Mouse (Mus musculus) heart, embryonic 16.5 days (tissue): ENCODE results near the gene Tmem205. TPM values are rescaled to one million over a fixed set of nuclear protein-coding genes. Genes with fewer than 3 reads are reported as not detected.

Source experiments
- ATAC-seq: fragments of 200-750 bp; cut with Nextera tagmentation; replicated peaks from 2 replicates; pipeline ENCODE4 v1.8.0; 2017; ENCODE audit warnings: moderate number of reproducible peaks; ENCODE audit not compliant: insufficient read depth, low FRiP score; ENCODE audit errors: extremely low read depth
- H3K27ac ChIP-seq: fragments of 300-500 bp; sonication (generic); 2 replicates; pipeline ENCODE4 v1.5.1; 2014; ENCODE audit warnings: mild to moderate bottlenecking, low read length, control low read depth, moderate library complexity
- H3K27me3 ChIP-seq: fragments of 300-500 bp; sonication (generic); 2 replicates; pipeline ENCODE4 v1.6.1; 2014; ENCODE audit warnings: low read length, mixed read lengths; ENCODE audit not compliant: control insufficient read depth, insufficient read depth
- H3K36me3 ChIP-seq: fragments of 300-500 bp; sonication (generic); 2 replicates; pipeline ENCODE4 v1.6.1; 2014; ENCODE audit not compliant: control insufficient read depth, insufficient read depth
- H3K4me1 ChIP-seq: fragments of 300-500 bp; sonication (generic); 2 replicates; pipeline ENCODE4 v1.6.1; 2014; ENCODE audit warnings: low read length, mixed read lengths; ENCODE audit not compliant: control insufficient read depth, insufficient read depth
- H3K4me2 ChIP-seq: fragments of 300-500 bp; sonication (generic); 2 replicates; pipeline ENCODE4 v1.6.1; 2014; ENCODE audit warnings: low read depth, mild to moderate bottlenecking, control low read depth, low read length
- H3K4me3 ChIP-seq: fragments of 300-500 bp; sonication (generic); 2 replicates; pipeline ENCODE4 v1.5.1; 2014; ENCODE audit warnings: mild to moderate bottlenecking, control low read depth, low read length
- H3K9ac ChIP-seq: fragments of 300-500 bp; sonication (generic); 2 replicates; pipeline ENCODE4 v1.6.1; 2014; ENCODE audit warnings: low read length, control low read depth
- H3K9me3 ChIP-seq: fragments of 300-500 bp; sonication (generic); replicated peaks from 2 replicates; pipeline ENCODE4 v1.6.1; 2016; ENCODE audit warnings: low read length; ENCODE audit not compliant: control insufficient read depth
- WGBS: fragments of 180-500 bp; shearing (Covaris S2); extraction: QIAGEN DNeasy Blood & Tissue Kit; methylation state at CpG from one replicate; pipeline ENCODE4 v1.1.7; 2014; 5-methylcytosine and 5-hydroxymethylcytosine counted together
- polyA plus RNA-seq: library from polyadenylated mRNA; unstranded; fragments of >200 nt; fragmentation: Nextera tagmentation; extraction: Ambion mirVana; gene quantifications from 2 replicates; pipeline ENCODE4 v1.2.1, GENCODE M21; 2015

Gene Tmem205
- polyA plus RNA-seq = 39.1 and 45.3 TPM in 2 replicates

GRCm38 (mm10) chr9:21927208-21927753 is at the start of gene Tmem205, which contains the start of gene Ccdc159:
Gene Tmem205 (minus strand): TSS chr9:21927556.
Gene Ccdc159 (plus strand): TSS chr9:21927471.
- WGBS = 0% methylated on average over 28 of the region's 28 CpGs
- ATAC-seq = peak; percentile 89
- Histone ChIP-seq H3K4me1 (peaks cover 24% of the 10 kb centered on the region), H3K9ac (peak within 1 kb of the TSS; percentile 72), H3K27me3 (no peaks in the 10 kb centered on the region), H3K4me2 (peak within 1 kb of the TSS; percentile 70), H3K36me3 (no peaks in the 10 kb centered on the region), H3K9me3 (no peaks in the 10 kb centered on the region), H3K27ac (peak within 1 kb of the TSS; percentile 65), H3K4me3 (peak within 1 kb of the TSS; percentile 57)

- Histone ChIP-seq H3K4me2 (no peak overlapping the region), H3K4me3 (no peak overlapping the region), H3K36me3 (no peaks in the 10 kb centered on the region), H3K27me3 (peaks cover 12% of the 10 kb centered on the region), H3K4me1 (no peaks in the 10 kb centered on the region), H3K27ac (no peak overlapping the region), H3K9me3 (no peaks in the 10 kb centered on the region), H3K9ac (no peak overlapping the region)
- ATAC-seq = no peak
- 70% methylated on average over 10 of the region's 10 CpGs for WGBS
Observed at GRCm38 (mm10) chr9:21976626-21977175, 49.3 kb upstream of the Tmem205 start.

- H3K36me3 ChIP-seq = no peaks in the 10 kb centered on the region
- no peak overlapping the region for H3K27ac ChIP-seq
- no peak for ATAC-seq
- no peaks in the 10 kb centered on the region for H3K4me1 ChIP-seq
- no peak overlapping the region for H3K4me2 ChIP-seq
- H3K27me3 ChIP-seq = no peaks in the 10 kb centered on the region
- 80% methylated on average over 4 of the region's 4 CpGs for whole genome bisulfite sequencing
- H3K9me3 ChIP-seq = no peaks in the 10 kb centered on the region
- no peak overlapping the region for H3K4me3 ChIP-seq
- H3K9ac ChIP-seq = no peak overlapping the region
Observed at GRCm38 (mm10) chr9:21969304-21969703, 41.9 kb upstream of the Tmem205 start.

GRCm38 (mm10) chr9:21968883-21969282 is 41.5 kb upstream of the Tmem205 start:
- Histone ChIP-seq H3K27me3 (no peaks in the 10 kb centered on the region), H3K9ac (no peak overlapping the region), H3K27ac (no peak overlapping the region), H3K4me3 (no peak overlapping the region), H3K4me2 (no peak overlapping the region), H3K9me3 (no peaks in the 10 kb centered on the region), H3K4me1 (no peaks in the 10 kb centered on the region; the same call in 1 of the 2 replicates), H3K36me3 (no peaks in the 10 kb centered on the region)
- 59% methylated on average over 6 of the region's 6 CpGs for WGBS
- no peak for ATAC-seq

- H3K36me3 ChIP-seq = no peaks in the 10 kb centered on the region
- no peak within 1 kb of the TSS for H3K27ac ChIP-seq
- H3K9ac ChIP-seq = peak within 1 kb of the TSS; percentile 55
- peak within 1 kb of the TSS; percentile 77 for H3K4me2 ChIP-seq
- H3K9me3 ChIP-seq = no peaks in the 10 kb centered on the region
- peaks cover 24% of the 10 kb centered on the region for H3K27me3 ChIP-seq
- WGBS = 9% methylated on average over 8 of the region's 8 CpGs
- peak within 1 kb of the TSS; percentile 51 for H3K4me3 ChIP-seq
- peaks cover 29% of the 10 kb centered on the region for H3K4me1 ChIP-seq
- peak; percentile 61; the same call in 1 of the 2 replicates for ATAC-seq
Observed at GRCm38 (mm10) chr9:21963417-21963816, 36.1 kb upstream of the Tmem205 start, which contains the start of gene Epor. Gene Epor (minus strand): TSS chr9:21963506.

GRCm38 (mm10) chr9:21962416-21963059 is 35.2 kb upstream of the Tmem205 start:
- Histone ChIP-seq H3K4me1 (peaks cover 29% of the 10 kb centered on the region), H3K27ac (no peak overlapping the region), H3K4me2 (peak overlapping the region; percentile 77), H3K27me3 (peaks cover 24% of the 10 kb centered on the region), H3K9me3 (no peaks in the 10 kb centered on the region), H3K4me3 (peak overlapping the region; percentile 51), H3K9ac (peak overlapping the region; percentile 55), H3K36me3 (no peaks in the 10 kb centered on the region)
- WGBS = 3% methylated on average over 34 of the region's 34 CpGs
- ATAC-seq = peak; percentile 74

- peak; percentile 21 for ATAC-seq
- H3K4me2 ChIP-seq = peak overlapping the region; percentile 77
- peak overlapping the region; percentile 55 for H3K9ac ChIP-seq
- WGBS = 2% methylated on average over 15 of the region's 15 CpGs
- no peak overlapping the region for H3K27ac ChIP-seq
- H3K27me3 ChIP-seq = peaks cover 24% of the 10 kb centered on the region
- H3K9me3 ChIP-seq = no peaks in the 10 kb centered on the region
- H3K4me3 ChIP-seq = peak overlapping the region; percentile 51
- H3K36me3 ChIP-seq = no peaks in the 10 kb centered on the region
- H3K4me1 ChIP-seq = peaks cover 29% of the 10 kb centered on the region
Observed at GRCm38 (mm10) chr9:21962010-21962409, 34.7 kb upstream of the Tmem205 start.

GRCm38 (mm10) chr9:21961366-21961980 is 34.1 kb upstream of the Tmem205 start:
- H3K36me3 ChIP-seq = no peaks in the 10 kb centered on the region
- no peaks in the 10 kb centered on the region for H3K9me3 ChIP-seq
- H3K9ac ChIP-seq = peak overlapping the region; percentile 55
- peak overlapping the region; percentile 51 for H3K4me3 ChIP-seq
- peak overlapping the region; percentile 77 for H3K4me2 ChIP-seq
- 1% methylated on average over 34 of the region's 35 CpGs for WGBS
- no peak overlapping the region for H3K27ac ChIP-seq
- no peak for ATAC-seq
- H3K27me3 ChIP-seq = peaks cover 24% of the 10 kb centered on the region
- peaks cover 30% of the 10 kb centered on the region for H3K4me1 ChIP-seq
